Mouse (Mus musculus): ENCODE results near the gene Hbp1. TPM values are rescaled to one million over a fixed set of nuclear protein-coding genes. Genes with fewer than 3 reads are reported as not detected.

Hbp1 gene
- polyA plus RNA-seq, 1 experiment, result 37.0 TPM

- no peaks in the 10 kb centered on the region for H3K27me3 ChIP-seq (ENCODE audit: control insufficient read depth, insufficient read depth, insufficient read length)
- H3K36me3 ChIP-seq (ENCODE audit: control insufficient read depth, insufficient read depth), result peaks cover 4% of the 10 kb centered on the region
- H3K79me2 ChIP-seq (ENCODE audit: control insufficient read depth, insufficient read depth), result no peaks in the 10 kb centered on the region
- no peak overlapping the region for H3ac ChIP-seq (ENCODE audit: control insufficient read depth, insufficient read length)
- no peak overlapping the region for H3K4me3 ChIP-seq
- H3K4me2 ChIP-seq (ENCODE audit: low read depth), result no peak overlapping the region
- TF ChIP-seq TCF12 (IDR thresholded peaks at IDR 0.05; ENCODE audit: insufficient read depth, poor library complexity, severe bottlenecking), result no peak
- TF ChIP-seq REST (IDR thresholded peaks at IDR 0.05; ENCODE audit: insufficient read depth, insufficient read length), result no peak
- no peak for TF ChIP-seq E2F4 (IDR thresholded peaks at IDR 0.05; ENCODE audit: insufficient read depth)
- TF ChIP-seq MYOG (IDR thresholded peaks at IDR 0.05; ENCODE audit: control insufficient read depth in 1 of 3, insufficient read depth in 1 of 3, insufficient read length in 2 of 3, low read depth in 2 of 3), result no peak
- no peak for TF ChIP-seq MYOD1 (IDR thresholded peaks at IDR 0.05; ENCODE audit: control insufficient read depth in 1 of 3, insufficient read length in 2 of 3, low read depth in 2 of 3)
- no peak for TF ChIP-seq POLR2A (IDR thresholded peaks at IDR 0.05; ENCODE audit: insufficient read length, low read depth)
- TF ChIP-seq SRF (IDR thresholded peaks at IDR 0.05; ENCODE audit: control insufficient read depth, insufficient read length, low read depth), result no peak
- TF ChIP-seq USF1 (IDR thresholded peaks at IDR 0.05; ENCODE audit: low read depth), result no peak
- TF ChIP-seq POLR2AphosphoS2 (IDR thresholded peaks at IDR 0.05; ENCODE audit: insufficient read length, low read depth), result no peak
- TF ChIP-seq TCF3 (IDR thresholded peaks at IDR 0.05; ENCODE audit: insufficient read length, low read depth), result no peak
- no peak for TF ChIP-seq MAX (IDR thresholded peaks at IDR 0.05; ENCODE audit: low read depth)
- TF ChIP-seq CEBPB (IDR thresholded peaks at IDR 0.05; ENCODE audit: insufficient read depth, poor library complexity, severe bottlenecking), result no peak
These were observed 58.3 kb downstream of the Hbp1 start for GRCm38 (mm10) chr12:31892079-31892478.

GRCm38 (mm10) chr12:31890685-31891084 lies 59.6 kb downstream of the Hbp1 start:
- no peaks in the 10 kb centered on the region for H3K79me2 ChIP-seq (ENCODE audit: control insufficient read depth, insufficient read depth)
- TF ChIP-seq MAX (IDR thresholded peaks at IDR 0.05; ENCODE audit: low read depth) (no peak), E2F4 (IDR thresholded peaks at IDR 0.05; ENCODE audit: insufficient read depth) (no peak), POLR2A (IDR thresholded peaks at IDR 0.05; ENCODE audit: insufficient read length, low read depth) (no peak), MYOD1 (IDR thresholded peaks at IDR 0.05; ENCODE audit: control insufficient read depth in 1 of 3, insufficient read length in 2 of 3, low read depth in 2 of 3) (no peak), REST (IDR thresholded peaks at IDR 0.05; ENCODE audit: insufficient read depth, insufficient read length) (no peak), SRF (IDR thresholded peaks at IDR 0.05; ENCODE audit: control insufficient read depth, insufficient read length, low read depth) (no peak), TCF12 (IDR thresholded peaks at IDR 0.05; ENCODE audit: insufficient read depth, poor library complexity, severe bottlenecking) (no peak), POLR2AphosphoS2 (IDR thresholded peaks at IDR 0.05; ENCODE audit: insufficient read length, low read depth) (no peak), CEBPB (IDR thresholded peaks at IDR 0.05; ENCODE audit: insufficient read depth, poor library complexity, severe bottlenecking) (no peak), TCF3 (IDR thresholded peaks at IDR 0.05; ENCODE audit: insufficient read length, low read depth) (no peak), USF1 (IDR thresholded peaks at IDR 0.05; ENCODE audit: low read depth) (no peak), MYOG (IDR thresholded peaks at IDR 0.05; ENCODE audit: control insufficient read depth in 1 of 3, insufficient read depth in 1 of 3, insufficient read length in 2 of 3, low read depth in 2 of 3) (no peak)
- H3ac ChIP-seq (ENCODE audit: control insufficient read depth, insufficient read length), result no peak overlapping the region
- peaks cover 4% of the 10 kb centered on the region for H3K36me3 ChIP-seq (ENCODE audit: control insufficient read depth, insufficient read depth)
- no peaks in the 10 kb centered on the region for H3K27me3 ChIP-seq (ENCODE audit: control insufficient read depth, insufficient read depth, insufficient read length)
- no peak overlapping the region for H3K4me3 ChIP-seq
- H3K4me2 ChIP-seq (ENCODE audit: low read depth), result no peak overlapping the region

DNA sequence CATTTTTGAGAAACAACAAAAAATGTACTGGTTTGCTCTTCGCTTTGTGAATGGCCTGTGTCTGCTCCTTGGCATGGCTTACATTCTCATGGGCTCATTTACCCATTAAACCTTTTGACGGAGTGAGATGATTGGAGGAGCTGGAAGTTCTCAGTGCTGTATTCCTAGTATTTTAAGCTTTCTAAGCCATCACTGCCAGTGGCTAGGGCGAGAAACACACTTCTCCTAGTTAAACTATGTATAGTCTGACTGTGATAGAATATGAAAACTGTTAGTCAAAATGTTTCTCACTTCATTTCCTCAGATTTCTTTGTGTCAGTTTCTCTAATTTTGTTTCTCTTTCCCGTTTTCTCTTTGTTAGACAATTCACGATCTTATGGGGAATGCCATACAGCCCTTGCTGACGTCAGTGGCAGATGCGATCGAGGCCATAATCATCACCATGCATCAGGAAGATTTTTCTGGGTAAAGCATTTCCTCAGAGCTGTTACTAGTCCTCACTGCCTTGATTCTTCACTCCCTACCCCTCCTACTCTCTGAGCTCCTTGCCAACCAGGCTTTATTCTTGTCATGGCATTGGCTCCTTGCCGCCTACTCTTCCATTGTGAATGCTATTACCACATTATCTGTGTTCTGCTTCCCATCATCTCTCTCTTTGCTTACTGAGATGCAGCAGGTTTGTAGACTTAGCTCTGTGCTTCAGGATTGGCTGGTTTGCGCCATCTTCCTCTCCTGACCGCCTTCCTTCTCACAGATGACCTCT lies 64.3 kb downstream of the Hbp1 start:
- no peaks in the 10 kb centered on the region for H3K27me3 ChIP-seq (ENCODE audit: control insufficient read depth, insufficient read depth, insufficient read length)
- H3K79me2 ChIP-seq (ENCODE audit: control insufficient read depth, insufficient read depth), result no peaks in the 10 kb centered on the region
- peaks cover 4% of the 10 kb centered on the region for H3K36me3 ChIP-seq (ENCODE audit: control insufficient read depth, insufficient read depth)
- TF ChIP-seq TCF12 (IDR thresholded peaks at IDR 0.05; ENCODE audit: insufficient read depth, poor library complexity, severe bottlenecking), result no peak
- TF ChIP-seq MYOD1 (IDR thresholded peaks at IDR 0.05; ENCODE audit: control insufficient read depth in 1 of 3, insufficient read length in 2 of 3, low read depth in 2 of 3), result no peak
- no peak for TF ChIP-seq USF1 (IDR thresholded peaks at IDR 0.05; ENCODE audit: low read depth)
- TF ChIP-seq MYOG (IDR thresholded peaks at IDR 0.05; ENCODE audit: control insufficient read depth in 1 of 3, insufficient read depth in 1 of 3, insufficient read length in 2 of 3, low read depth in 2 of 3), result no peak
- no peak for TF ChIP-seq REST (IDR thresholded peaks at IDR 0.05; ENCODE audit: insufficient read depth, insufficient read length)
- TF ChIP-seq TCF3 (IDR thresholded peaks at IDR 0.05; ENCODE audit: insufficient read length, low read depth), result no peak
- TF ChIP-seq SRF (IDR thresholded peaks at IDR 0.05; ENCODE audit: control insufficient read depth, insufficient read length, low read depth), result no peak
- TF ChIP-seq E2F4 (IDR thresholded peaks at IDR 0.05; ENCODE audit: insufficient read depth), result no peak
- H3K4me2 ChIP-seq (ENCODE audit: low read depth), result no peak overlapping the region
- H3ac ChIP-seq (ENCODE audit: control insufficient read depth, insufficient read length), result no peak overlapping the region
- H3K4me3 ChIP-seq, result no peak overlapping the region

DNA sequence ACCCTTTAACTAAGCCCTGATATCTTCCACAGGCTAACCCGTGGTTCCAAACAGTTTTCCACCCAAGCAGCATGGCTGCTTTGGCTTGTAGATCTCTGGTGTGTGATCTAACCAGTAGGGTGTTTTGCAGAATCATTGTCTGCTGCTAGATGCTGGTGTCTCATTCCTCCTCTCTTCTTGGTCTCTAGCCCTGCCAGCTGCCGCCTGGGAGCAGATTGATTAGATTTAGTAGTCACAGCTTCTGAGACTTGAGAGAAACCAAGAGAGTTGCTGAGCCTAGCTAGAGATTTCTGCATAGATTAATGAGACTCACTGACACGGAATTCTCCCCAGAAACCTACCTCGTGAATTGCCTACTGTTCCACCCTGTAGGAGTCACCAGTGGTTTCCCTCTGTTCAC lies 65.3 kb downstream of the Hbp1 start:
- Histone ChIP-seq H3K79me2 (ENCODE audit: control insufficient read depth, insufficient read depth) (no peaks in the 10 kb centered on the region), H3K4me2 (ENCODE audit: low read depth) (no peak overlapping the region), H3ac (ENCODE audit: control insufficient read depth, insufficient read length) (no peak overlapping the region), H3K36me3 (ENCODE audit: control insufficient read depth, insufficient read depth) (peaks cover 2% of the 10 kb centered on the region), H3K27me3 (ENCODE audit: control insufficient read depth, insufficient read depth, insufficient read length) (no peaks in the 10 kb centered on the region), H3K4me3 (no peak overlapping the region)
- no peak for TF ChIP-seq MYOD1 (IDR thresholded peaks at IDR 0.05; ENCODE audit: control insufficient read depth in 1 of 3, insufficient read length in 2 of 3, low read depth in 2 of 3)

DNA sequence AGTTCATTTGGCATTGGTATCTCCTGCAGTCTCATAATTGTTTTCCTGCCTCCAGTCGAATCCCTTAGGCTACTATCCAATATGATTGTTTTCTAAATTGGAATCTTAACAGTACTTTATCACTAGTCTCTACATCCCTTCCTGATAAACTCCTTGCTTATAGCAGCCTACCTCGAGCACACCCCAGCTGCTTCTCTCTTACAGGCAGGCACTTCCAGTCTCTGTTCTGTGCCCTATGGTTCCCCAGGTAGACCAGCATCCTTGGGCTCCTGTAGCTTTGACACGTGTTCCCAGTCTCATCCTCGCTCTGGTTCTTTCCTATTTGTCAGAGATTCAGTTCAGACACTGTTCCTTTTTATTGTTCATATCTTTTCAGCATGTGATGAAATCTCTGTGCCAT lies 66.0 kb downstream of the Hbp1 start:
- no peaks in the 10 kb centered on the region for H3K79me2 ChIP-seq (ENCODE audit: control insufficient read depth, insufficient read depth)
- TF ChIP-seq MYOD1 (IDR thresholded peaks at IDR 0.05; ENCODE audit: control insufficient read depth in 1 of 3, insufficient read length in 2 of 3, low read depth in 2 of 3), result no peak
- TF ChIP-seq MYOG (IDR thresholded peaks at IDR 0.05; ENCODE audit: control insufficient read depth in 1 of 3, insufficient read depth in 1 of 3, insufficient read length in 2 of 3, low read depth in 2 of 3), result no peak
- no peak for TF ChIP-seq MAX (IDR thresholded peaks at IDR 0.05; ENCODE audit: low read depth)
- no peak for TF ChIP-seq USF1 (IDR thresholded peaks at IDR 0.05; ENCODE audit: low read depth)
- TF ChIP-seq REST (IDR thresholded peaks at IDR 0.05; ENCODE audit: insufficient read depth, insufficient read length), result no peak
- TF ChIP-seq E2F4 (IDR thresholded peaks at IDR 0.05; ENCODE audit: insufficient read depth), result no peak
- TF ChIP-seq CEBPB (IDR thresholded peaks at IDR 0.05; ENCODE audit: insufficient read depth, poor library complexity, severe bottlenecking), result no peak
- no peak for TF ChIP-seq POLR2AphosphoS2 (IDR thresholded peaks at IDR 0.05; ENCODE audit: insufficient read length, low read depth)
- no peak for TF ChIP-seq TCF3 (IDR thresholded peaks at IDR 0.05; ENCODE audit: insufficient read length, low read depth)
- TF ChIP-seq POLR2A (IDR thresholded peaks at IDR 0.05; ENCODE audit: insufficient read length, low read depth), result no peak
- TF ChIP-seq TCF12 (IDR thresholded peaks at IDR 0.05; ENCODE audit: insufficient read depth, poor library complexity, severe bottlenecking), result no peak
- no peak for TF ChIP-seq SRF (IDR thresholded peaks at IDR 0.05; ENCODE audit: control insufficient read depth, insufficient read length, low read depth)

More for the DNA sequence above, 66.0 kb downstream of the Hbp1 start:
- Histone ChIP-seq H3K4me2 (ENCODE audit: low read depth) (no peak overlapping the region), H3K27me3 (ENCODE audit: control insufficient read depth, insufficient read depth, insufficient read length) (no peaks in the 10 kb centered on the region), H3K4me3 (no peak overlapping the region), H3ac (ENCODE audit: control insufficient read depth, insufficient read length) (no peak overlapping the region), H3K36me3 (ENCODE audit: control insufficient read depth, insufficient read depth) (no peaks in the 10 kb centered on the region)
